Mouse (Mus musculus) embryonic facial prominence, embryonic 14.5 days (tissue): ENCODE results near the gene Abat. TPM values are rescaled to one million over a fixed set of nuclear protein-coding genes. Genes with fewer than 3 reads are reported as not detected.

Experiments used
- ATAC-seq: fragments of 200-750 bp; cut with Nextera tagmentation; 2 replicates; pipeline ENCODE4 v1.8.0; 2017; ENCODE audit warnings: low read depth, moderate number of reproducible peaks, moderate TSS enrichment
- DNase-seq: peaks from one replicate; pipeline ENCODE4 v3.0.0-alpha.2; 2015; ENCODE audit warnings: low spot score
- H3K27ac ChIP-seq: fragments of 300-500 bp; sonication (generic); replicated peaks from 2 replicates; pipeline ENCODE4 v1.5.1; 2014; ENCODE audit warnings: low read depth, mild to moderate bottlenecking, low read length, moderate library complexity
- H3K27me3 ChIP-seq: fragments of 300-500 bp; sonication (generic); replicated peaks from 2 replicates; pipeline ENCODE4 v1.6.1; 2014; ENCODE audit warnings: low read length; ENCODE audit not compliant: control insufficient read depth, insufficient read depth
- H3K36me3 ChIP-seq: fragments of 300-500 bp; sonication (generic); 2 replicates; pipeline ENCODE4 v1.6.1; 2014; ENCODE audit warnings: low read length, mixed read lengths; ENCODE audit not compliant: control insufficient read depth, insufficient read depth
- H3K4me1 ChIP-seq: fragments of 300-500 bp; sonication (generic); 2 replicates; pipeline ENCODE4 v1.6.1; 2014; ENCODE audit warnings: antibody characterized with exemption, low read length; ENCODE audit not compliant: control insufficient read depth, insufficient read depth
- H3K4me2 ChIP-seq: fragments of 300-500 bp; sonication (generic); 2 replicates; pipeline ENCODE4 v1.6.1; 2014; ENCODE audit warnings: low read depth, mild to moderate bottlenecking, low read length, moderate library complexity, mixed read lengths
- H3K4me3 ChIP-seq: fragments of 300-500 bp; sonication (generic); 2 replicates; pipeline ENCODE4 v1.5.1; 2014; ENCODE audit warnings: low read depth, mild to moderate bottlenecking, low read length
- H3K9ac ChIP-seq: fragments of 300-500 bp; sonication (generic); 2 replicates; pipeline ENCODE4 v1.6.1; 2014; ENCODE audit warnings: low read depth, mild to moderate bottlenecking, low read length, moderate library complexity, mixed read lengths
- H3K9me3 ChIP-seq: fragments of 300-500 bp; sonication (generic); 2 replicates; pipeline ENCODE4 v1.6.1; 2016; ENCODE audit warnings: low read length; ENCODE audit not compliant: control insufficient read depth
- WGBS: fragments of 180-500 bp; shearing (Covaris S2); extraction: QIAGEN DNeasy Blood & Tissue Kit; methylation state at CpG from one replicate; pipeline ENCODE4 v1.1.7; 2014; 5-methylcytosine and 5-hydroxymethylcytosine counted together
- microRNA-seq: library from miRNA; unstranded; fragments of <30 nt; microRNA quantifications from one replicate; pipeline ENCODE4, GENCODE M21; 2016; ENCODE audit warnings: borderline number of aligned reads
- polyA plus RNA-seq: library from polyadenylated mRNA; unstranded; fragments of >200 nt; fragmentation: Nextera tagmentation; extraction: Ambion mirVana; gene quantifications from 2 replicates; pipeline ENCODE4 v1.2.1, GENCODE M21; 2014

Abat gene
- polyA plus RNA-seq, 1 experiment from 2014 or later, result 18.0 TPM

DNA sequence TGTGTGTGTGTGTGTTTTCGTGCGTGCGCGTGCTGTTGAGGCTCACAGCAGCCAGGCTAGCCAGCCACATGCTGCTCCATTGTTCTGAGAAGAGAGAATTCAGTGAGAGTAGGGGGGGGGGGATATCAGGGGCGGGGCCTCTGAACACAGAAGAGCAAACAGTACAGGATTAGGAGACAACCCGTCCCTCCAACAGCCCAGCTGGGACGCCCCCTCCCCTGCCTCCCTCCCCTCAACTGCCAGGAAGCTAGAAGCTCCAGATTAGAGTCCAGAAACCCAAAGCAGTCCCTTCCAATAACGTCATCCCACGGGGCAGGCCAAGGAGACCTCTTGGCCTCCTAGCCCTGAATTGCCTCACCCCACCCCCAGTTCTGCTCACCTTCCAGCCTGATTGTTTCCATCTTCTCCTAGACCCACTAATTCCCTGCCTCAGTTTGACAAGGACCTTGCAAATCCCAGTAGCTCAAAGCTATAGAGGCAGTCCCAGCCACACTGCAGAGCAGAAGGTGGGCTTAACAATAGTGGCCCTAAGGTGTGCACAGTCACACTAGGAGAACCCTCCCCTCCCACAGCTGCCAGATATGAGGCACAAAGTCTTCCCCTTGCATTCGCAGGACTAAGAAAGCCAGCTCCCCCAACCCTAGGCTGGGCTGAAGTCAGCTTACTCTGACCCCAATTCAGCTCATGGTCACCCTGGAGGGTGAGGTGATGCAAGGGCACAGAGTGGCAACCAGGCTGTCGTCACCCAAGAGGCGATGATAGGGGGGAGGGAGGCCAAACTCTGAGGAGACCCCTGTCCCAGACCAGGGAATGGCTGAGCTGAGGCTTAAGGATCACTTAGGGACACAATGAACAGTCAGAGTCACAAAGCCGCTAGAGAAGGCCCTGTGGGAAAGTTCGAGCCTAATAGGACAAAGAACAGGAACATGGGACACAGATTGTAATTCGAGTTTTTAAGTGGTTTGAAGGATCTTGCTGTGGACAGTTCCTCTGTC, 157.1 kb downstream of the Abat start:
- WGBS, result 7% methylated on average over 14 of the region's 15 CpGs
- Histone ChIP-seq H3K9me3 (no peaks in the 10 kb centered on the region), H3K4me3 (peak overlapping the region; percentile 67), H3K27me3 (no peaks in the 10 kb centered on the region; the same call in 1 of the 2 replicates), H3K4me2 (peak overlapping the region; percentile 76), H3K4me1 (peaks cover 13% of the 10 kb centered on the region), H3K27ac (peak overlapping the region; percentile 79; the same call in 1 of the 2 replicates), H3K9ac (peak overlapping the region; percentile 68), H3K36me3 (no peaks in the 10 kb centered on the region; the same call in 1 of the 2 replicates)
- ATAC-seq (peak; percentile 38), DNase-seq (peak; percentile 71)

Small RNA genes within 50 kb of the gene (microRNA-seq; reads per million reads assigned to microRNA genes)
- gene Gm22137, result not detected

Other genes starting within 250 kb of the Abat start
- gene Tmem114, start 88.3 kb upstream of the Abat start, polyA plus RNA-seq, result not detected in 2 replicates
- 27.2 and 28.6 TPM in 2 replicates for gene Mettl22, start 42.6 kb upstream of the Abat start, polyA plus RNA-seq
- 42.4 and 47.5 TPM in 2 replicates for gene Pmm2, start 124.2 kb downstream of the Abat start, polyA plus RNA-seq
- gene Tmem186, start 124.3 kb downstream of the Abat start, polyA plus RNA-seq, result 11.4 and 14.1 TPM in 2 replicates
- gene Carhsp1, start 158.7 kb downstream of the Abat start, polyA plus RNA-seq, result 29.2 and 32.1 TPM in 2 replicates
- gene Gm5767, start 167.3 kb downstream of the Abat start, polyA plus RNA-seq, result not detected in 2 replicates